Mouse (Mus musculus) duodenum, adult 2 months (tissue): ENCODE data around the gene Nr4a2. TPM values are rescaled to one million over a fixed set of nuclear protein-coding genes. Genes with fewer than 3 reads are reported as not detected.

Experiments
- polyA plus RNA-seq: library from polyadenylated mRNA; depleted of rRNA; stranded (reverse); fragments of >200 nt; gene quantifications from 2 replicates; pipeline ENCODE4 v1.2.3, GENCODE M21; 2012; ENCODE audit warnings: low replicate concordance; rRNA removed

Gene Nr4a2
- polyA plus RNA-seq: 1.7 and 5.3 TPM in 2 replicates

DNA sequence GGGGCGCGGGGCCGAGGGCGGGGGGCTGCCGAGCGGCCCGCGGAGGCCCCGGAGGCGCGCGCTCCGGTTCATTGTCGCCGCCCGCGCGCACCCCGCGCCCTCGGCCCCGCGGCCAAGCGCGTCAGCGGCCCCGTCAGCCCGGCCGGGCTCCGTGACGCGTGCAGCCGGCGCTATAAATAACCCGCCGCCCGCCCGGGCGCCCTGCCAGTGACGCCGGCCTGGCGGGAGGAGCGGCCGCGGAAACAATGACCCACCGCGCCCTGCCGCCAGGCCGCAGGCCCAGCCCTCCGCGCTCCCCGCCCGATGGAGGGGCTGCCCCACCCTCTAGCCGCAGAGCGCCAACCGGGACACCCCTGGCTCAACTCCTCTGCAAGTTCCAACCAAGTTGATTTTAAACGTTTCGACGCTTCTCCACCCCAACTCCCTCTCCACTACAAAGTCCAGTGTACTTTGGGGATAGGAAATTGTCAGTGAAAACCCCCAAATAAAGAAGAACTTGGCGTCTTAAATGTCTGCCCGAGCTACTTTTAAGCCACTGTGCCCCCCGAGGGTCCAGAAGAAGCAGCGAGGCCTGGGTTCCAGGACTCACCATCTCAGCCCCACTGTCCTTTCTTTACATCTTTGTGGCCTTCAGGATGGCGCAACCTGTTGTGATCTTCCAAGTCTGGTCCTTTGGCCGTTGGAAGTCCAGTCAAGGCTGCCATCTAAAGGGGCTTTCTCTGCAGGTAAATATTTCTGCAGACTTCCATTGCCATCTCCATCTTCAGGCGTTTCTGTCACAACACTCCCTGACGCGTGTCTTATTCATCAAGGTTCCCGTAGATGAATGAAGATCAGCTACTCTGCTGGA lies at the start of gene Nr4a2:
Gene Nr4a2 (minus strand): TSS at position 13 of the 850 bp plus-strand sequence.

Other genes starting within 250 kb of the Nr4a2 start
- 14.8 and 16.4 TPM in 2 replicates for gene Gpd2, start 113.6 kb upstream of the Nr4a2 start, polyA plus RNA-seq